ENCODE assay signal across 16 mouse cellular contexts in genomic region chr2:125492050-125492900, GRCm38 (mm10). TPM values are rescaled to one million over a fixed set of nuclear protein-coding genes. Genes with fewer than 3 reads are reported as not detected.
DNase-seq lines count a peak whose midpoint lies in the region; ATAC-seq lines count a peak whose summit lies in the region.
"Had no signal": no experiment of that assay in that cellular context is flagged by ENCODE, and none has a peak within 500 bp of the region (broad histone marks: within the 10 kb centered on the region; RNA-seq: fewer than 3 reads in every experiment).

No protein-coding gene starts in this region.

- no peaks in the 10 kb centered on the region for H3K36me3 ChIP-seq in heart, embryonic 11.5 days (ENCODE audit: control insufficient read depth, insufficient read depth, low read length)
- H3K36me3 ChIP-seq in megakaryocyte, embryonic 14.5 days (replicated peaks; ENCODE audit: low read length): no peaks in the 10 kb centered on the region
- H3K36me3 ChIP-seq in midbrain, embryonic 10.5 days: peaks cover 4% of the 10 kb centered on the region; the same call in 1 of the 2 replicates
- H3K36me3 ChIP-seq: hindbrain, embryonic 13.5 days; liver, embryonic 13.5 days had no signal

- H3K9ac ChIP-seq in heart, embryonic 11.5 days (ENCODE audit: low read depth, low read length): no peak overlapping the region
- H3K9ac ChIP-seq: hindbrain, embryonic 13.5 days; liver, embryonic 13.5 days had no signal

- H3K9me3 ChIP-seq in heart, embryonic 11.5 days (replicated peaks; ENCODE audit: control insufficient read depth, low read length): no peaks in the 10 kb centered on the region
- H3K9me3 ChIP-seq in megakaryocyte, embryonic 14.5 days: peaks cover 9% of the 10 kb centered on the region
- H3K9me3 ChIP-seq in midbrain, embryonic 10.5 days (replicated peaks): no peaks in the 10 kb centered on the region
- H3K9me3 ChIP-seq: hindbrain, embryonic 13.5 days; liver, embryonic 13.5 days had no signal

- WGBS in heart, embryonic 11.5 days (ENCODE audit: insufficient replicate concordance): 65% methylated on average over 15 of the region's 15 CpGs
- 20% methylated on average over 15 of the region's 15 CpGs for WGBS in large intestine, adult 2 months
- 83% methylated on average over 15 of the region's 15 CpGs for WGBS in midbrain, embryonic 10.5 days

- ATAC-seq in heart, embryonic 11.5 days (replicated peaks; ENCODE audit: insufficient number of reproducible peaks, low FRiP score, low TSS enrichment): no peak
- ATAC-seq in megakaryocyte, adult 5-6 weeks (ENCODE audit: poor library complexity, severe bottlenecking): no peak
- ATAC-seq: CD4-positive, CD25-positive, alpha-beta regulatory T cell, adult 4 months had no signal

- no peaks in the 10 kb centered on the region for H3K27me3 ChIP-seq in heart, embryonic 11.5 days (ENCODE audit: control insufficient read depth, insufficient read depth, low read length)
- peaks cover 79% of the 10 kb centered on the region for H3K27me3 ChIP-seq in megakaryocyte, embryonic 14.5 days (replicated peaks)
- H3K27me3 ChIP-seq in midbrain, embryonic 10.5 days (ENCODE audit: low read depth, poor library complexity, severe bottlenecking): no peaks in the 10 kb centered on the region
- H3K27me3 ChIP-seq: hindbrain, embryonic 13.5 days; liver, embryonic 13.5 days had no signal

- H3K4me2 ChIP-seq in heart, embryonic 11.5 days: no peak overlapping the region
- H3K4me2 ChIP-seq: hindbrain, embryonic 13.5 days; liver, embryonic 13.5 days had no signal

- DNase-seq in heart, postnatal 4 days: peak; percentile 34
- peak; percentile 22 for DNase-seq in large intestine, adult 2 months (ENCODE audit: low read depth, low spot score)
- DNase-seq in thymus, postnatal 36 days: no peak
- no peak for DNase-seq in midbrain, embryonic 10.5 days (ENCODE audit: low spot score)
- DNase-seq: adrenal gland, postnatal 10 days; cerebellum, adult 2 months; kidney, adult 9 months; layer of hippocampus, adult 9-11 months; liver, embryonic 13.5 days; midbrain, embryonic 14.5 days had no signal

- H3K4me1 ChIP-seq in heart, embryonic 11.5 days (ENCODE audit: control insufficient read depth, insufficient read depth, low read length): peaks cover 18% of the 10 kb centered on the region
- peaks cover 41% of the 10 kb centered on the region for H3K4me1 ChIP-seq in megakaryocyte, embryonic 14.5 days
- no peaks in the 10 kb centered on the region for H3K4me1 ChIP-seq in midbrain, embryonic 10.5 days
- H3K4me1 ChIP-seq: hindbrain, embryonic 13.5 days had no signal

- H3K4me3 ChIP-seq in heart, embryonic 11.5 days (ENCODE audit: low read depth, low read length): no peak overlapping the region
- H3K4me3 ChIP-seq in megakaryocyte, embryonic 14.5 days (replicated peaks): peak overlapping the region; percentile 46
- no peak overlapping the region for H3K4me3 ChIP-seq in midbrain, embryonic 10.5 days
- H3K4me3 ChIP-seq: hindbrain, embryonic 13.5 days; liver, embryonic 13.5 days had no signal

- H3K27ac ChIP-seq in heart, embryonic 11.5 days (ENCODE audit: low read depth, low read length): no peak overlapping the region
- H3K27ac ChIP-seq in midbrain, embryonic 10.5 days (replicated peaks): no peak overlapping the region
- H3K27ac ChIP-seq: hindbrain, embryonic 13.5 days; liver, embryonic 13.5 days had no signal

RNA-seq across cellular contexts. Expression of gene Gm9913, which starts 12.6 kb away (rescaled TPM):
- under 1 TPM; 0.57 to 0.65 TPM for total RNA-seq in heart, postnatal 4 days (2021)
- polyA plus RNA-seq in heart, embryonic 11.5 days (2014; fragmentation: Nextera tagmentation; extraction: Ambion mirVana): 0.42 and 0.45 TPM in 2 replicates
- polyA plus RNA-seq in megakaryocyte, embryonic 14.5 days (2012; ENCODE audit: insufficient read depth, low replicate concordance): not detected in 2 replicates
- not detected in 2 replicates for total RNA-seq in megakaryocyte, adult 5-6 weeks (2015)
- not detected in 2 replicates for total RNA-seq in megakaryocyte, adult 5-6 weeks (2017)
- 0.07 and 0.09 TPM in 2 replicates for polyA plus RNA-seq in large intestine, adult 2 months (2012; rRNA removed)
- 0.15 TPM in 2 replicates for polyA plus RNA-seq in midbrain, embryonic 10.5 days (2016; fragmentation: Nextera tagmentation; extraction: Ambion mirVana)
- total RNA-seq: MEL had no signal
- polyA plus RNA-seq: CD4-positive, CD25-positive, alpha-beta regulatory T cell, adult 4 months; liver, embryonic 13.5 days; midbrain, embryonic 14.5 days had no signal

RNA-seq across cellular contexts. Expression of gene Fbn1, which starts 15.5 kb away (rescaled TPM):
- 100 to 1,000 TPM; 223 to 241 TPM for total RNA-seq in heart, postnatal 4 days (2021)
- 28.5 and 31.9 TPM in 2 replicates for polyA plus RNA-seq in heart, embryonic 11.5 days (2014; fragmentation: Nextera tagmentation; extraction: Ambion mirVana)
- not detected in 2 replicates for polyA plus RNA-seq in megakaryocyte, embryonic 14.5 days (2012; ENCODE audit: insufficient read depth, low replicate concordance)
- total RNA-seq in megakaryocyte, adult 5-6 weeks (2015): 0.16 and 0.18 TPM in 2 replicates
- 0.37 TPM in 2 replicates for total RNA-seq in megakaryocyte, adult 5-6 weeks (2017)
- polyA plus RNA-seq in large intestine, adult 2 months (2012; rRNA removed): 4.2 and 9.3 TPM in 2 replicates
- polyA plus RNA-seq in midbrain, embryonic 10.5 days (2016; fragmentation: Nextera tagmentation; extraction: Ambion mirVana): 4.8 and 7.1 TPM in 2 replicates
- total RNA-seq: MEL had no signal
- polyA plus RNA-seq: CD4-positive, CD25-positive, alpha-beta regulatory T cell, adult 4 months had no signal

Comparison
In these comparisons a context has a peak if more than half of its experiments do, and no peak if none do; other contexts are left out.
1. DNase-seq: peak in heart, postnatal 4 days (single experiment) and large intestine, adult 2 months (single experiment); none in thymus, postnatal 36 days (0 of 2) and midbrain, embryonic 10.5 days (single experiment).